ENCODE assay signal across 20 mouse cellular contexts in genomic region chr17:44023842-44024241, GRCm38 (mm10).
"Had no signal": no experiment of that assay in that cellular context is flagged by ENCODE, and none has a peak within 500 bp of the region (broad histone marks: within the 10 kb centered on the region; RNA-seq: fewer than 3 reads in every experiment).

No protein-coding gene starts in this region.

- H3K4me1 ChIP-seq: intestine, embryonic 15.5 days had no signal

- DNase-seq: kidney, adult 11 months; kidney, adult 8-10 months; kidney, postnatal 10 days; kidney, postnatal 36 days; liver, postnatal 0 days; lung, embryonic 14.5 days; lung, postnatal 4 days; right cerebral cortex, adult 18-20 months; right cerebral cortex, postnatal 14 days; right cerebral cortex, postnatal 4 days; thymus, adult 2 months; thymus, postnatal 14 days; thymus, postnatal 4 days had no signal

- H3K4me3 ChIP-seq: intestine, embryonic 15.5 days; kidney, embryonic 15.5 days; midbrain, embryonic 15.5 days; neural tube, embryonic 12.5 days; neural tube, embryonic 15.5 days had no signal

- H3K27ac ChIP-seq: intestine, embryonic 15.5 days; kidney, embryonic 15.5 days; liver, embryonic 14.5 days; midbrain, embryonic 15.5 days; neural tube, embryonic 12.5 days; neural tube, embryonic 15.5 days; stomach, postnatal 0 days had no signal
